Mouse (Mus musculus) 3T3-L1 (cell line): ENCODE results near the gene Rhov.

Experiments
- DNase-seq: peaks from one replicate; pipeline ENCODE4 v3.0.0-alpha.2; 2015; ENCODE audit warnings: low read depth, low spot score

The Rhov gene

DNA sequence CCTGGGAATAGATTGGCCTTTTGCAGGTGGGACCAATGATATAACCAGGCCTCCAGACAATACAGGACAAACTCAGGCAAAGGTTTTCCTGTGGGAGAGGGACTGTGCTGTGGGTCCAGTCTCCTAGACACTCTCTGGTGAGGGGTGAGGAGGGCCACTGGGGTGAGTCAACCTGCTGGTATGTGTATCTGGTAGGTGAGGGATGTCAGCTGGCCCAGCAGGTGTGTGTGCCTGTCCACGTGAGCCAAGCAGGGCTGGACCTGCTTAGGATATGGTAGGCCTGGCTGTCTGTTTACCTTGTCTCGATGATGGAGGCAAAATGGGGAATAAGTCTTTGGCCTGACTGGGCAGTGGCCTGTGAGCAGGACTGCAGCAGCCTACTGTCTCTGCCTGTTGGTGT lies 32.4 kb downstream of the Rhov start:
- no peak for DNase-seq

DNA sequence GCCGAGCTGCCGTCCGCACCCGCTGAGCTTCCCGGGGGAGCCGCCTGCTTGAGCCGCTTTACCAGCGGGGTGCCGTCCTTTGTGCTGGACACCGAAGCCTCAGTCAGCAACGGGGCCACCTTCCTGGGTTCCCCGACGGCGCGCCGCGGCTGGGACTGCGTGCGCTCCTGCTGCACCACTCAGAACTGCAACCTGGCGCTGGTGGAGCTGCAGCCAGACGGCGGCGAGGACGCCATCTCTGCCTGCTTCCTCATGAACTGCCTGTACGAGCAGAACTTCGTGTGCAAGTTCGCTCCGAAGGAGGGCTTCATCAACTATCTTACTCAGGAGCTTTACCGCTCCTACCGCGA lies 33.2 kb downstream of the Rhov start:
- no peak for DNase-seq

DNA sequence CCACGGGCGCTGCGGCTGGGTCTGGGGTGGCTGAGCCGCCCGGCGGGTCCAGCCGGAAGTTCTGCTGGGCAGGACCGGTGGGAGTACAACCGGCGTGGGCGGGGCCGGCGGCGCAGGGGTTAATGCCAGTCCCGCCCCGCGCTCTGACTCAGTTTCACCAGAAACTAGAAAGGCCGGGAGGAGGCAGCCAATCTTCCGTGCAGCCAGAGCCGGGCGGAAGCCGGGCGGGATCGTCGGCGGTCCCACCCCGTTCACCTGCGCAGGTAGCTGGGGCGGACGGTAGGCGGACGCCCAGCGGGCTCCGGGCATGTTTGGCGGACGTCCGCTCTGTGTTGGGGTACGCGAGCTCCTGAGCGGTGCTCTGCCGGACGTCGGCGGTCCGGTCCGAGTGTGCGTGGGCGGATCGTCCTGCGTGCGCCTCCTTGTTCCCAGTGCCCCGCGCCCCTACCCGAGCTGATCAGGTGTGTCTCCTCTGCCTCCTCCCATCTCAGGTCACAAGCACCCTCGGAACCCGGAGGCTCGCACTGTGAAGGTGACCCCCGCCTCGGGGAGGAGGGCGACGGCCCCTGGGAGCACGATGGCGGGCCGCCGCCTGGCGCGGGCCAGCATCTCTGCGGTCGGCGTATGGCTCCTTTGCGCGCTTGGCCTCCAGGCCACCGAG lies 33.7 kb downstream of the Rhov start, which contains the start of gene Spint1:
Gene Spint1, plus strand, starts transcription at position 153 of the 661 bp plus-strand sequence.
- no peak for DNase-seq

DNA sequence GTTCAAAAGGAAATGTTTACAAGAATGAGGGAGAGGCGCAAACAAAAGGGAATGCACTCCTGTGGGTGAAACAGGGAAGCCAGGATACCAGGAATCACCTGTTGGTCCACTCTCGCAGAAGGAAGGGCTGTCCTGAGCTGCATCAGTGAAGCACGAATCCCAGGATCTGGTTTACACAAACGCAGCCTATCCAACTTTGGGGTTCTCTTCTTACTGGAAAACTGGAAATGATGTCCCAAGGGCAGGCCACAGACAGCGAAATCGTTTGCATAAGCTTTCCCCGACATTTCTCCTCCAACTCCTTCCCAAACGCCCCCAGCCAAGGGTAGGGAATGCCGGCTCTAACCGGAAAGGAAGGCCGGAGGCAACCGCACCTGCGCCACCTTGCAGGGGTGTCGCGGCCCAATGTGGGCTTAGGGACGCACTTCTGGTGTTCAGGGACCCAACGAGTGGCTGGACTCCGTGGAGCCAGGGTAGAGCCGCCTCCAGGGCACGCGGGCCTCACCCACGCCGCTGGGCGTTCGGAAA lies 34.3 kb downstream of the Rhov start:
- no peak for DNase-seq

DNA sequence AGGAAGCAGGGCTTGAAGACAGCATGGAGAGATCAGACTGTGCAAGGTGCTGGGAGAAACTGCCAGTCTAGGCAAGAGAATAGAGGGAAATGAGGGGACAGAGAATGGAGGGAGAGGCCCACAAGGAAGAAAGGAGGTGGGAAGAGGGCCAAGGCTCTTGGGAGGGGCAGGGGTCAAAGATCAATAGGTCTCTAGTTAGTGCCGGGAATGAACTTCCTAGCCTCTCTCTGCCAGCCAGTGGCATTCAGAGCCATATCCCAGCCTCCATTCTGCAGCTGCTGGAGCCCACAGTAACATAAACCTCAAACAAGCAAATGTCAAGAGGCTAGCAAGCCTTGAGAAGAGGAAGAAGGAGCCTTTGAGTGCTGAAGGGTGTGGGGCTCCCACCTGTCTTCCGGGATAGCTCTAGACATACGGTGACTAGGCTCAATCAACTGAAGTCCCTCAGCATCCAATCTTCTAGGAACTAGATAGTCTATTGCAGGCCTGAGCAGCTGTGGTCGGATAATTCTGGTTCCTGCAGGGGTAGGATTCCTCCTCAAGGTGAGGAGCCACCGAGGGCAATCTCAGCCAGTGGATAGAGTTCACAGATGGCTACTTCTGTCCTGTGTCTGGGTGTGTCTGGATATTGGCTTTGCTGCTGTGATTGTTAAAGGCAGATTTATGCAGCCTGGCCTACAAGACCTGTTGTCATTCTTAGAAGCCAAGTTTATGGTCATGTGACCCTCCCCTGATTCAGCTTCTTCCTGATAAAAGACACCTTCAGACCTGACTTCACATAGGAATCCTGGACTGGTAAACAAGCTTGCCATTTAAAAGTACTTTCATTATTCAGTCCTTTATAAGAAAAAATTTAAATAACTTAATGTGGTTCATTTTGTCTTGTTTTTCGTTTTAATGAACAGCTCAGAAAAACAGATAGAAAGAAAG lies 41.0 kb downstream of the Rhov start, which contains the start of gene Ppp1r14d:
Gene Ppp1r14d, minus strand, starts transcription at position 132 of the 930 bp plus-strand sequence.
- no peak for DNase-seq
